Mouse (Mus musculus): Measurements from ENCODE around the gene Bcl11a.

GRCm38 (mm10) chr11:24197424-24197823, 119.6 kb downstream of the Bcl11a start:
- TF ChIP-seq CTCF (IDR thresholded peaks at IDR 0.05; ENCODE audit: extremely low read depth, insufficient read depth, insufficient read length, insufficient replicate concordance) (no peak), POLR2A (IDR thresholded peaks at IDR 0.05; ENCODE audit: low read depth, low read length) (no peak)

Data from spleen, adult 2 months (tissue).